Mouse (Mus musculus): Measurements from ENCODE around the gene Caml. TPM values are rescaled to one million over a fixed set of nuclear protein-coding genes. Genes with fewer than 3 reads are reported as not detected.
"Not testable (repeated sequence)": the region's sequence is repeated elsewhere in the genome, so short reads cannot be mapped to it uniquely, and the experiment has no call there.

Gene Caml
- total RNA-seq, 4 experiments from 2014 or later = 30.2 to 44.0 (median 35.5) TPM

DNA sequence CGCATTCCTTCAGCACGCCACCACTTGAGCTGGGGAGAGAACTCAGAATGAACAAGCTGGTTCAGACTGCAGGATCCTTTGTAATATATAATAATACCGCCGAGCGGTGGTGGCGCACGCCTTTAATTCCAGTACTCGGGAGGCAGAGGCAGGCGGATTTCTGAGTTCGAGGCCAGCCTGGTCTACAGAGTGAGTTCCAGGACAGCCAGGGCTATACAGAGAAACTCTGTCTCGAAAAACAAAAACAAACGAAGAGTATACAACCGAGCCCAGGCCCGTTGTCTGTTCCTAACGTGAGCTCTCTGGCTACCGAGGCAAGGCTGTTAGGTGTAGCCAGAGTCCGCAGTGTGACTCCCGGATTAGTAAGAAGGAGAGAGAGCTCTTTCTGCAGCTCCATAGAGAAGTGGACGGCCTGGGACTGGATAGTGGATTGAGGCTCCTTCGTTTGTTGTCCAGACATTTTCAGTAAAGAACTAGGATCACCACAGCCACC is 603 bp upstream of the Caml start:
- DNase-seq = not testable (repeated sequence)

DNA sequence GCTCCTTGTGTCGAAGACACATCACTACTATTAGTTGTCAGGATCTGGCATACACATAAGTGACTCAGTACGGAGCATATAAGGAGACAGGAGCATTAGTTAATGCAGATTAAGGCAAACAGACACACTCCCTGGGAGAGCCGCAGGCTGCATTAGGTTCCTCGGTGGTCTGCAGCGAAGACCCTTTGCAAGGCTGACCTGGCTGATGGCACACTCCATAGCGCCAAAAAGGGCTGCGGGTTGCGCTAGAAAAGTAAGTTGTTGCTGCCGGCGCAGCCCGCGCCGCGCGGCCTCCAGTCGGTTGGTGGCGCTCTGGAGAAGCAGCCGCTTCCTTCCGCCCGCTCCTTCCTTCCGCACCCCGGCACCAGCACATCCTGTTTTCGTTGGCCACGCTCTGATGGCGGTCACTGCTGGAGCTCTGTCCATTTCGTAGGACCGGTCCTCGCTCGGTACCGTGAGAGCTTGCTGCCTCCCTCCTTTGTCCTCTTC is 11.9 kb downstream of the Caml start, which contains the start of gene Ddx46:
Ddx46 (plus strand) TSS at position 389 of the 489 bp plus-strand sequence.
- peak; percentile 72 for DNase-seq

DNA sequence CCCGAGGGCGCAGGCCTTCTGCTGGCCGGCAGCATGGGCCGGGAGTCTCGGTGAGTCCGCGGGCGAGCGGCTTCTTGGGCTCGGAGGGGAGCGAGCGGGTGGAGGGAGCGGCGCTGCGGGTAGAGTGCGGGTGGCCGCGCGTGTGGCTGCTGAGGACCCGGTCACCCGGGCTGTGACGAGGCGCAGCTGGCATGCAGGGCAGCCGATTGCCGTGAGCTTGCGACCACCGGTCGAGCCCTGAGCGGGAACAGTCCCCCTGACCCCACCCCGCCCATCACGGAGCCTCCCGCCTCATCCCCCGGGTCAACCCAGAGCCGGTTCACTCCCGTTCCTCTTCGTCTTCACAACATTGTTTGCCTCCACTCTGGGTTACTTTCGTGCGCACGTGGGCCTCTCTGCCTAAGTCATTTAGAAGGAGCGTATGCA is 12.4 kb downstream of the Caml start:
- DNase-seq = no peak

DNA sequence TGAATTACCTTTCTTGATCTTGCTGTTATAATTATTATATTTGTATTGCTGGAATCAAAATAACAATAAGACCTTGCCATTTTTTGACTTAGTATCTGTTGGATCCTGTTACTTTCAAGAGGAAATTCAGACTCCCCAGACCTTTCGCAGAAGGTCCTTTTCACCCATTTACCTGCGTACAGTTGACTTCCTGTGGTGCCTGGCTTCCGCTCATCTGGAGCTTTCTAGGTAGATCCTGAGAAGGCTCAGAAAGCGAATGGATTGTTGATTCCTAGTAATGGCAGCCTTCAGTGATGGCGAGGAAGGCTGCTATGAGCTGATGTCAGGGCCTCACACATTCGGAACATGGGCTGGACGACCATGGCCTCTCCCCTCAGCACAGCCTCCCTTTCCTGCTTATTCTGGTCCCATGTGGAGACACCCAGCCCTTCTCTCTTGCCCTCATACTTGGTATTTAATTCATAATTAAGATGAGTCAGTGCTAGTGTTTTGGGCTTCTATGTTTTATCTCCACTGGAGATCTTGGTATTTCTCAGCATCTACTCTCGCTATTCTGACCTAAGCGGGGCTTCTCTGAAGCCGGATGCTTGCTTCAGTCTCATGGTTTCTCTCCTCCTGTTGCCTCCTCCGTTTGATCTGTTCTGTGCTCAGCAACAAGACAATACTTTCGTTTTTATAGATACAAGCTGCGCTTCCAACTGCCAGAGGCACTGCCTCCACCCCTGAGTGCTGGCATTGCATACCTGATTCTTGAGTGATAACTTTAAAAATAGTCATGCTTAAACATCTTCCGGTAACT is 13.6 kb downstream of the Caml start:
- no peak for DNase-seq

DNA sequence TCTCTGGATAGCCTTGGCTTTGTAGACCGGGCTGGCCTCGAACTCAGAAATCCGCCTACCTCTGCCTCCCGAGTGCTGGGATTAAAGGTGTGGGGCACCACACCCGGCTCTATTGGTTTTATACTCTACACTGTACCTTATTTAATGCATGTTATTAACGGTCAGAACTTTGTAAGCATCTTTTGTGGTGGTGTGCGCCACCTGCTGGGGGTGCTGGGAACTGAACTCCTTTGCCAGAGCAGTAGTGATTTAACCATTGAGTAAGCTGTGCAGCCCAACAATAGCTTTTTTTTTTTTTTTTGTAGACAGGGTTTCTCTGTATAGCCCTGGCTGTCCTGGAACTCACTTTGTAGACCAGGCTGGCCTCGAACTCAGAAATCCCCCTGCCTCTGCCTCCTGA is 17.7 kb downstream of the Caml start:
- peak; percentile 31 for DNase-seq

DNA sequence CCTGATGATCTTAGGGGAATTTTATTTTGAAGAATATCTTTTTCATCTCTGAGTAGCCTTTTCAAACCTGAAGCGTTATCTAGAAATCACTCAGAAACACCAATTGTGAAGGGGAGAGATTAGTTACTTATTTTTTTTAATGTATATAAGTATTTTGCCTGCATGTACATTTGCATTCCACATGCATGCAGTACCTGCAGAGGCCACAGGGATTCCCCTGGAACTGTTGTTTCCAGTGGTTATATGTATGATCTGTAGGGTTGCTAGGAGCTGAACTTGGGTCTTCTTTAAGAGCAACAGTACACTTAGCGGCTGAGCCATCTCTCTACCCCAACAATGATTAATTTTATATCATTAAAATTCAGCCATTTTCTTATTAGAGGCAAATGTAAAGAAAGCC is 21.7 kb downstream of the Caml start:
- no peak for DNase-seq

DNA sequence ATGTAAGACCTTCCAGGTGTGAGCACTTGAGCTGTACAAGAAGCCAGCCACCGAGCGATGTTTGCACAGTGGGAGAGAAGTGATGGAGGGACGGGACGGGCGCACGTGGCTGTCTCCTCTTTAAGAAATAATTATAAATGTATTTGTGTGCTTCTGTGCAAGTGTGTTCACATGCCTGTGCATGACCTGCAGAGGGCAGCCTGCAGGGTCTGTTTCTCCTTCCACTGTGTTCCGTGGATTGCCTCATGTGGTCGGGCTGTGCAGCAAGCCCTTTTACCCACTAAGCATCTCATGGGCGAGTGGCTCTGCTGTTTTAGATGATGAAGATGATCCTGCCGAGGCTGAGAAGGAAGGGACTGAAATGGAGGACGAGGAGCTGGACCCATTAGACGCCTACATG is 27.3 kb downstream of the Caml start:
- DNase-seq = no peak

DNA sequence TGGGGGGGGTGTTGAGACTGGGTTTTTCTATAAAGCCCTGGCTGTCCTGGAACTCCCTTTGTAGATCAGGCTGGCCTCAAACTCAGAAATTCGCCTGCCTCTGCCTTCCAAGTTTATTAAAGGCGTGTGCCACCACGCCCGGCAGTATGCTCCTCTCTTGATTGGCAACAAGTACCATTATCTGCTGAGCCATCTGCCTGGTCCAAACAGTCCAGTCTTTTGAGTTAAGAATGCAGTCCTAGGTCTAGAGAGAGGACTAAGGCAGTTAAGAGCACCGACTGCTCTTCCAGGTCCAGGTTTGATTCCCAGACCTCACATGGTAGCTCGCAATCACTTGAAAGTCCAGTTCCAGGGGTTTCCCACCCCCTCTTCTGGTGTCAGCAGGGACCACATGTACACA is 28.2 kb downstream of the Caml start:
- DNase-seq = no peak

DNA sequence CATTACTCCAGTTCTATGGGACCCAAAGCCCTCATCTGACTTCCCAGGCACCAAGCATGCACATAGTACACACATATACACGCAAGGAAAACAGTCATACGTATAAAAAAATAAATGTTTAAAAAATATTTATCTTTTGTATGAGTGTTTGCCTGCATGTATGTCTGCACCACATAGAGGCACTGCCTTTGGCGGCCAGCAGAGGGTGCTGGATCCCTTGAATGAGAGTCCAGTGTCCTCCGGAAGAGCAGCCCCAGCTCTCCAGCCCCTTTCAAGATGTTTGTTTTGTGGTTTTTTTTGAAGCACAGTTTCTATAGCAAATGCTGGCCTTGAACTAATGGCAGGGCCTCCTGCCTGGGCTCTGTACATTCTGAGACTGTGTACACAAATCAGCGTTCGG is 45.7 kb downstream of the Caml start:
- DNase-seq = no peak

DNA sequence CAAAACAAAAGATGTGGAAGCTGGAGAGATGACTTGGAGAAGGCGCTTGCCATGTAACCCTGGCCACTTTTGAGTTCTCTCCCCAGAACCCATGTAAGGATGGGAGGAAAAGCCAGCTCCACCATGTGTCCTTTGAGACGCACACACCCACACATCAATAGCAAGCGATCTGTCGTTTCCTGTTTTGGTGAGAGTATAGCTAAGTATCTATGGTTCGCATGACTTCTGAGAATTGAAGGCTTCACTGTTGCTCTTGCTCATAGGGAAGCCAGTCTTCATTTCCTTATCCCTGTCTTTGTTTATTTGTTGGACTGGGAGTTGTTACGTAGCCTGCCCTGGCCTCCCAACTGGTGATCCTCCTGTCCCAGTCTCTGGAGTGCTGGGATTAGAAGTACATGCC is 49.9 kb downstream of the Caml start:
- DNase-seq = no peak

DNA sequence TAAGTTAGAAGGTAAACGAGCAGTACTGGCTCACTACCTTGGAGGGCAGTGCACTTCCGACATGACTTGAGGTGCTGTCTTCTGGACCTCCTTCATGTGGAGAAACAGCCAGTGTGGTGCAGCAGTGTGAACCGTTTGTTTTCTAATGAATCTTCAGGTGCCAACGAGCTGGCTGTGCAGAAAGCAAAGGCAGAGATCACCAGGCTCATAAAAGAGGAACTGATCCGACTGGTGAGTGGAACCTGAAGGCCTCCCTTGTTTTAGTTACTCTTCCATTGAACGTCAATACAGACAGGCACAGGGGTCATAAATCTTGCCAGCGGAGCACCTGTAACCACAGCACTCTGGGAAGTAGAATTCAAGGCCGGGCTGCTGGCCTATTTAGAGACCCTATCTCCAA is 54.6 kb downstream of the Caml start:
- DNase-seq = no peak

Other genes with a start within 250 kb of the Caml start
- gene Slc34a1, start 224.8 kb upstream of the Caml start, total RNA-seq (2022) = not detected
- not detected for gene Pfn3, start 207.8 kb upstream of the Caml start, total RNA-seq (2022)
- under 1 TPM in 3 of 4 experiments, not detected in 1; 0.17 to 0.71 (median 0.43) TPM for gene F12, start 196.2 kb upstream of the Caml start, total RNA-seq (2022)
- 10 to 100 TPM; 36.0 to 55.3 (median 48.6) TPM for gene Grk6, start 177.9 kb upstream of the Caml start, total RNA-seq (2022)
- gene Prr7, start 158.7 kb upstream of the Caml start, total RNA-seq (2022) = 1 to 10 TPM; 2.3 to 4.3 (median 3.7) TPM
- 10 to 100 TPM; 13.6 to 33.8 (median 24.0) TPM for gene Dbn1, start 134.9 kb upstream of the Caml start, total RNA-seq (2022)
- gene Pdlim7, start 109.3 kb upstream of the Caml start, total RNA-seq (2022) = 10 to 100 TPM; 10.9 to 23.8 (median 18.3) TPM
- gene Dok3, start 93.7 kb upstream of the Caml start, total RNA-seq (2022) = 1 to 10 TPM; 4.0 to 7.2 (median 4.7) TPM
- 10 to 100 TPM; 47.0 to 58.7 (median 52.7) TPM for gene Ddx41, start 86.3 kb upstream of the Caml start, total RNA-seq (2022)
- 100 to 1,000 TPM in 1 of 4 experiments, 10 to 100 TPM in 3; 47.1 to 102 (median 72.8) TPM for gene Fam193b, start 51.9 kb upstream of the Caml start, total RNA-seq (2022)
- 100 to 1,000 TPM; 177 to 220 (median 189) TPM for gene Tmed9, start 49.3 kb upstream of the Caml start, total RNA-seq (2022)
- gene B4galt7, start 23.1 kb upstream of the Caml start, total RNA-seq (2022) = 10 to 100 TPM; 14.9 to 18.5 (median 16.5) TPM
- gene Ddx46, start 12.0 kb downstream of the Caml start, total RNA-seq (2022) = 10 to 100 TPM; 29.1 to 58.6 (median 48.5) TPM
- gene B230219D22Rik, start 70.1 kb downstream of the Caml start, total RNA-seq (2022) = 10 to 100 TPM; 60.0 to 63.6 (median 61.4) TPM
- 10 to 100 TPM; 77.7 to 92.8 (median 82.7) TPM for gene Txndc15, start 91.6 kb downstream of the Caml start, total RNA-seq (2022)
- gene Pcbd2, start 104.4 kb downstream of the Caml start, total RNA-seq (2022) = 10 to 100 TPM; 69.2 to 80.6 (median 74.7) TPM
- 1 to 10 TPM in 1 of 4 experiments, under 1 TPM in 3; 0.32 to 1.1 (median 0.39) TPM for gene Catsper3, start 161.6 kb downstream of the Caml start, total RNA-seq (2022)
- not detected for gene Pitx1, start 213.2 kb downstream of the Caml start, total RNA-seq (2022)

Measured in adrenal gland, adult 8-10 months (tissue).